Mouse (Mus musculus) small intestine, adult 2 months (tissue): ENCODE data around the gene Kif26a.

ENCODE experiments used
- CTCF ChIP-seq: fragments of 200-500 bp; IDR thresholded peaks from 2 replicates; pipeline ENCODE4 v1.5.1; 2012; ENCODE audit warnings: low read depth, mild to moderate bottlenecking, control low read depth, inconsistent platforms, low read length, moderate library complexity, mixed read lengths; ENCODE audit not compliant: insufficient replicate concordance, insufficient read length; ENCODE audit errors: extremely low read depth
- POLR2A ChIP-seq: fragments of 200-500 bp; IDR thresholded peaks from 2 replicates; pipeline ENCODE4 v1.6.1; 2012; ENCODE audit warnings: low read depth, mild to moderate bottlenecking, control low read depth, inconsistent platforms, low read length, moderate library complexity

DNA sequence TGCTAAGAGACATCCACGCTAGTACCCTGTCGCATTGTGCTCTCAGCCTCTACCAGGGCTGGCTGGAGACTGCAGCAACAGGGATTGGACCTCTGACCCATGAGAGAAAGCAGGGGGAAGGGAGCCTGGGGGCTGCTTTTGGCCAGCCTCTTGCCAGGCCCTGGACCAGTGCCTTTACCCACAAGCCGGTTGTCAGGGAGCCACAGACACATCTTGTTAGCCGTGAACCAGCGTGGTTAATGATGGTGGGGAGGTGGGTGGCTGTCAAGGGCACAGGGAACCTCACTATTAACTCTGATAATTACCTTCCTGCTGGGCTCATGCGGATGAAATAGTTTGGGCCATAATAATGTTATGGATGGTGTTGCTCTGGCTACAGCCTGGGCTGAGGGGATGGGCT lies 10.8 kb downstream of the Kif26a start:
- TF ChIP-seq POLR2A, result no peak
- TF ChIP-seq CTCF, result no peak
